Mouse (Mus musculus): ENCODE measurements around the gene Ttc25. TPM values are rescaled to one million over a fixed set of nuclear protein-coding genes. Genes with fewer than 3 reads are reported as not detected.
"Not testable (repeated sequence)": the region's sequence is repeated elsewhere in the genome, so short reads cannot be mapped to it uniquely, and the experiment has no call there.

The Ttc25 gene
- polyA plus RNA-seq, 1 experiment from 2014 or later = 0.62 TPM

GRCm38 (mm10) chr11:100533871-100534270, 11.5 kb upstream of the Ttc25 start:
- ATAC-seq (ENCODE audit: extremely low read depth, insufficient number of reproducible peaks, low FRiP score, low TSS enrichment) = no peak
- WGBS = 73% methylated on average over 6 of the region's 6 CpGs

GRCm38 (mm10) chr11:100534411-100534810, 11.0 kb upstream of the Ttc25 start:
- H3K36me3 ChIP-seq; H3K4me3 ChIP-seq; ATAC-seq (ENCODE audit: extremely low read depth, insufficient number of reproducible peaks, low FRiP score, low TSS enrichment); H3K4me2 ChIP-seq; H3K4me1 ChIP-seq; H3K9ac ChIP-seq; H3K9me3 ChIP-seq; H3K27me3 ChIP-seq (replicated peaks); H3K27ac ChIP-seq (replicated peaks): not testable (repeated sequence)
- 82% methylated on average over 2 of the region's 2 CpGs for WGBS

More at GRCm38 (mm10) chr11:100533871-100534270, 11.5 kb upstream of the Ttc25 start:
- Histone ChIP-seq H3K4me1 (no peaks in the 10 kb centered on the region), H3K4me3 (no peak overlapping the region), H3K27me3 (replicated peaks) (no peaks in the 10 kb centered on the region), H3K9me3 (0 out of 2 replicates have a peak, but pooled peaks cover 6% of the 10 kb centered on the region), H3K36me3 (no peaks in the 10 kb centered on the region), H3K27ac (replicated peaks) (no peak overlapping the region), H3K9ac (no peak overlapping the region), H3K4me2 (no peak overlapping the region)

DNA sequence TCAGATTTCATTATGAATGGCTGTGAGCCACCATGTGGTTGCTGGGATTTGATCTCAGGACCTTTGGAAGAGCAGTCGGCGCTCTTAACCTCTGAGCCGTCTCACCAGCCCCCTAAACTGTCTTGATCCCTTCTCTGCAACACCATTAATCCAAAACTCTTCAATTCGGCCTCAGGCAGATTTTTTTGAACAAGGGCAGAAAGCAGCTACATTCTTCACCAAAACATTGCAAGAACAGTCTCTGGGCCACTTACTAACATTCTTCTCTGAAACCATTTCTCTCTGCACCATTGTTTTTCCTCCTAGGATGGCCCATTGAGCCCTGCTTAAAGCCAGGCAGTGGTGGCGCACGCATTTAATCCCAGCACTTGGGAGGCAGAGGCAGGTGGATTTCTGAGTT, 10.6 kb upstream of the Ttc25 start:
- not testable (repeated sequence) for H3K4me1 ChIP-seq; H3K36me3 ChIP-seq; H3K9ac ChIP-seq; H3K9me3 ChIP-seq; H3K27me3 ChIP-seq (replicated peaks); H3K4me2 ChIP-seq; ATAC-seq (ENCODE audit: extremely low read depth, insufficient number of reproducible peaks, low FRiP score, low TSS enrichment); H3K4me3 ChIP-seq; H3K27ac ChIP-seq (replicated peaks)
- WGBS = 82% methylated on average over 6 of the region's 6 CpGs

DNA sequence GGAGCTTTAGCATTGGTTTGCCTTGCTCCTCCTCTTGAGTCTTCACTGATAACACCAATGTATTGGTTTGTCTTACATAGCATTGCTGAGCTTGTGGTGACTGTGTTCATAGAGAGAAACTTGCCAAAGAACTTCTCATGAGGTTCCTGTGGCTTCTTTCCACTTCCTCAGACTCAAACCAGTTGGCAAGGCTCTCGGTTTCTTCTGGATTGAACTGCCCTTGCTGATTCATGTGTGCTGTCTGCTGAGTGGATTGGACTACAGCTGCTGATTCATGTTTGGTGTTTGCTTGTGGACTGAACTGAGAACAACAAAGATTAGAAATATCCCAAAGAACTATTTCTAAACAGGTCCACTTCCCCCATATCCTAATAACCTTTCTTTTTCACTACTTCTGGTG, 9.4 kb upstream of the Ttc25 start:
- H3K4me3 ChIP-seq = no peak overlapping the region
- H3K9ac ChIP-seq = no peak overlapping the region
- ATAC-seq (ENCODE audit: extremely low read depth, insufficient number of reproducible peaks, low FRiP score, low TSS enrichment) = no peak
- 70% methylated on average over 1 of the region's 1 CpGs for WGBS
- H3K36me3 ChIP-seq = no peaks in the 10 kb centered on the region
- H3K4me1 ChIP-seq = peaks cover 1% of the 10 kb centered on the region; the same call in 1 of the 2 replicates
- no peak overlapping the region for H3K27ac ChIP-seq (replicated peaks)
- H3K9me3 ChIP-seq = 0 out of 2 replicates have a peak, but pooled peaks cover 6% of the 10 kb centered on the region
- H3K27me3 ChIP-seq (replicated peaks) = no peaks in the 10 kb centered on the region
- no peak overlapping the region for H3K4me2 ChIP-seq

- no peak overlapping the region for H3K4me3 ChIP-seq
- H3K9me3 ChIP-seq = 0 out of 2 replicates have a peak, but pooled peaks cover 6% of the 10 kb centered on the region
- H3K36me3 ChIP-seq = no peaks in the 10 kb centered on the region
- H3K9ac ChIP-seq = no peak overlapping the region
- ATAC-seq (ENCODE audit: extremely low read depth, insufficient number of reproducible peaks, low FRiP score, low TSS enrichment) = no peak
- H3K27ac ChIP-seq (replicated peaks) = no peak overlapping the region
- H3K4me1 ChIP-seq = peaks cover 5% of the 10 kb centered on the region; the same call in 1 of the 2 replicates
- no peak overlapping the region for H3K4me2 ChIP-seq
- no peaks in the 10 kb centered on the region for H3K27me3 ChIP-seq (replicated peaks)
Measured at GRCm38 (mm10) chr11:100536466-100536865, 8.9 kb upstream of the Ttc25 start.

DNA sequence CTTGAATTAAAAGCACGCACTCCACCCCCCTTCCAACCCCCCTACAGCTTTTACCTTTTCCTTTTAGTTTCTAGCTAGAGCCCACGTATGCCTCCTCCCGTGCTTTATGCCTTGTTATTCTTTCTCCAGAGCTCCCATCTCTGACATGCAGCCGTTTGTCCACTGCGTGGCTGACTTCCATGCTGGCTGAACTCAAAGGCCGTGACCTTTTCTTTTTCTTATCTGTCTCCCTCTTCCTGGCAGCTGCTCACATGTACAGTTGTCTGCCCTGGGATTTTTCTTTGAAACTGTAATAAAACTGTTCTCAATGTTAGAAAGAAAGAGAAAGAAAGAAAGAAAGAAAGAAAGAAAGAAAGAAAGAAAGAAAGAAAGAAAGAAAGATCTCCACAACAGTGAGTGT, 4.4 kb upstream of the Ttc25 start:
- Histone ChIP-seq H3K9ac (no peak overlapping the region), H3K4me1 (peaks cover 16% of the 10 kb centered on the region), H3K27ac (replicated peaks) (no peak overlapping the region), H3K36me3 (no peaks in the 10 kb centered on the region), H3K4me2 (no peak overlapping the region), H3K27me3 (replicated peaks) (no peaks in the 10 kb centered on the region), H3K9me3 (no peaks in the 10 kb centered on the region), H3K4me3 (no peak overlapping the region)
- ATAC-seq (ENCODE audit: extremely low read depth, insufficient number of reproducible peaks, low FRiP score, low TSS enrichment) = no peak
- 29% methylated on average over 6 of the region's 6 CpGs for WGBS

DNA sequence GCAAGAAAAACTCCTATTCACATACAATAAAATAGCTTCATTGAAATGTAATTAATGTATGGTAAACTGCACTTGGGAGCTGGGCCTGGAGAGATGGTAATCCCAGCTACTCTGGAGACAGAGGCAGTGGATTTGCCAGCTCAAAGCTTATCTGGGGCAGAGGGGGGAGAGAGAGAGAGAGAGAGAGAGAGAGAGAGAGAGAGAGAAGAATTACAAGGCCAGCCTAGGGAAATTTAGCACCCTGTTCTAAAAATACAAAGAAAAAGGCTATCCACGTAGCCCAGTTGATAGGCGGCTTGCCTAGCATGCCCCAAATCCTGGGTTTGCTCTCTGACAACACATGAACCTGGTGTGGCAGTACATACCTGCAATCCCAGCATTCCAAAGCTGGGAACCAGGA, 3.8 kb upstream of the Ttc25 start:
- H3K4me3 ChIP-seq = no peak overlapping the region
- ATAC-seq (ENCODE audit: extremely low read depth, insufficient number of reproducible peaks, low FRiP score, low TSS enrichment) = no peak
- H3K27me3 ChIP-seq (replicated peaks) = no peaks in the 10 kb centered on the region
- no peak overlapping the region for H3K27ac ChIP-seq (replicated peaks)
- 63% methylated on average over 2 of the region's 2 CpGs for WGBS
- peaks cover 19% of the 10 kb centered on the region for H3K4me1 ChIP-seq
- H3K9ac ChIP-seq = no peak overlapping the region
- no peaks in the 10 kb centered on the region for H3K9me3 ChIP-seq
- H3K4me2 ChIP-seq = no peak overlapping the region
- H3K36me3 ChIP-seq = no peaks in the 10 kb centered on the region

DNA sequence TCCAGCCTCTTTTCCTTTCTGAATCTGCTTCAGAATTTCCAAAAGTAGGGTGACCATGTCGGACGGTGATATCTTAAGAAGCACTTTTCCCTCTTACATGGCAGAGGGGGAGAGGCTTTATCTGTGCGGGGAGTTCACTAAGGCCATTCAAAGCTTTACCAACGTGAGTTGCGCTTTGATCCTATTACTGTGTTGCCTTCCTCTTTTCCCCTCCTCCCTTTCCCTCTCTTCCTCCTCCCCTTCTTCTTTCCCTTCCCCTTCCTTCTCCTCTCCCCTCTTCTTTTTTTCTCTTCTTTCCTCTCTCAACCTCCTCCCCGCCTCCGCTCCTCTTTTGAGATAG, 309 bp downstream of the Ttc25 start:
- no peak for ATAC-seq (ENCODE audit: extremely low read depth, insufficient number of reproducible peaks, low FRiP score, low TSS enrichment)
- Histone ChIP-seq H3K9me3 (no peaks in the 10 kb centered on the region), H3K4me1 (peaks cover 19% of the 10 kb centered on the region), H3K27ac (replicated peaks) (0 out of 2 replicates have a peak overlapping the region, but pooled peaks have one; percentile 62), H3K9ac (peak overlapping the region; percentile 83), H3K27me3 (replicated peaks) (no peaks in the 10 kb centered on the region; the same call in 1 of the 2 replicates), H3K4me3 (peak overlapping the region; percentile 59), H3K36me3 (no peaks in the 10 kb centered on the region), H3K4me2 (peak overlapping the region; percentile 84)
- 28% methylated on average over 7 of the region's 7 CpGs for WGBS

DNA sequence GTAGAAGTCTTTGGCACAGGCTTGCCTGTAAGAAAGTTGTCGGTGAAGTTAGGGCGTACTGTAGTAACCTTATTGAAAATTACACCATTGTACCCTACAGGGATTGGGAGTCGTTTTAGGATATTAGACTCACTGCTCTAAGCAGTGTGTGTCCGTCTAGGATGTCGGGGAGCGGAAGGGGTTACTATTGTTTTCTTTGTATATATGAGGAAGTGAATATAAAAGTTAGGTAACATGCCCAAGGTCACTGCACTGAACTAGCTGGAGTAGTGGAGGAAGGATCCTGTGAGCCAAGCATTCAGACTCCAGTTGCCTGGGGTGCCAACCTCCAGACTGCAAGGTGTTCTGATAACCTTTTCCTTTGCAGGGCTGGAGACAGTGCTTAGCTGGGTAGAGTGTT, 1.5 kb downstream of the Ttc25 start:
- no peaks in the 10 kb centered on the region for H3K36me3 ChIP-seq
- H3K27ac ChIP-seq (replicated peaks) = no peak overlapping the region
- ATAC-seq (ENCODE audit: extremely low read depth, insufficient number of reproducible peaks, low FRiP score, low TSS enrichment) = no peak
- no peaks in the 10 kb centered on the region; the same call in 1 of the 2 replicates for H3K27me3 ChIP-seq (replicated peaks)
- WGBS = 78% methylated on average over 6 of the region's 6 CpGs
- no peak overlapping the region for H3K9ac ChIP-seq
- no peaks in the 10 kb centered on the region for H3K9me3 ChIP-seq
- peaks cover 19% of the 10 kb centered on the region for H3K4me1 ChIP-seq
- no peak overlapping the region for H3K4me2 ChIP-seq
- no peak overlapping the region for H3K4me3 ChIP-seq

DNA sequence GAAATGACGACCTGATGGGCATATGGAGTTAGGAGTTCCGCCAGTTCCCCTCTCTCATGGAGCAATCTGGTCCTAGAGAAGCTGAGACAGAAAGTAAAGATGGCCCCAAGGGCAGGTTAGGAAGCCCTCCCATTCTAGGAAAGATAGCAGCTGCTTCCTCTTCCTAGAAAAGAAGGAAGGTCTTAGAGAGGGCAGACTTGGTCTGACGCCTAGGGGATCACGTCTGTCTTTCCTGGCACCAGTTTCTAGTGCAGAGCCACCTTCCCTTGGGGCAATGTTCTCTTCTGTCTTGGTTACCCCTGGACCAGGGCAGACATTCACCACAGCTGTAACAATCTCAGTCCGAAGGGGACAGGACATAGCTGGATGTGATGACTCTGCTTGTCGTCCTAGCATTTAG, 2.7 kb downstream of the Ttc25 start:
- Histone ChIP-seq H3K36me3 (no peaks in the 10 kb centered on the region), H3K27me3 (replicated peaks) (no peaks in the 10 kb centered on the region; the same call in 1 of the 2 replicates), H3K9me3 (no peaks in the 10 kb centered on the region), H3K4me2 (no peak overlapping the region), H3K4me3 (no peak overlapping the region), H3K9ac (no peak overlapping the region), H3K27ac (replicated peaks) (no peak overlapping the region), H3K4me1 (peaks cover 19% of the 10 kb centered on the region)
- ATAC-seq (ENCODE audit: extremely low read depth, insufficient number of reproducible peaks, low FRiP score, low TSS enrichment) = no peak
- 62% methylated on average over 6 of the region's 6 CpGs for WGBS

- Histone ChIP-seq H3K4me2 (no peak overlapping the region), H3K27me3 (replicated peaks) (no peaks in the 10 kb centered on the region; the same call in 1 of the 2 replicates), H3K4me3 (no peak overlapping the region), H3K36me3 (no peaks in the 10 kb centered on the region), H3K9ac (no peak overlapping the region), H3K27ac (replicated peaks) (no peak overlapping the region), H3K9me3 (no peaks in the 10 kb centered on the region), H3K4me1 (peaks cover 19% of the 10 kb centered on the region)
- WGBS = 62% methylated on average over 8 of the region's 8 CpGs
- ATAC-seq (ENCODE audit: extremely low read depth, insufficient number of reproducible peaks, low FRiP score, low TSS enrichment) = no peak
Measured at GRCm38 (mm10) chr11:100549466-100549865, 4.1 kb downstream of the Ttc25 start.

DNA sequence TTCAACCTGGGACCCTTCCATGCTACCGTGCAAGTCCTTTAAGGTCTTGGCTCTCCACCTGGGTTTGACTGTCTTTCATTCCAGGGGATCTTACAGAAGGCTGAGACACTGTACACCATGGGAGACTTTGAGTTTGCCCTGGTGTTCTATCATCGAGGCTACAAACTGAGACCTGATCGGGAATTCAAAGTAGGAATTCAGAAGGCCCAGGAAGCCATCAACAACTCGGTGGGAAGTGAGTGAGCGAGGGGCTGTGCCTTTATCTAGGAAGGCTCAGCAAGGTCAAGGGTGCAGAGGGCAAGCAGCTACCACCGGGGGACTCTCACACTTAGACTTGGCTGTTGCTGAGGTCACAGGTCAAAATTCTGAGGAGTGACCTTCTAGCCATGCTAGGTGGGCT, 4.7 kb downstream of the Ttc25 start:
- Histone ChIP-seq H3K4me3 (no peak overlapping the region), H3K27ac (replicated peaks) (no peak overlapping the region), H3K4me1 (peaks cover 14% of the 10 kb centered on the region), H3K27me3 (replicated peaks) (no peaks in the 10 kb centered on the region; the same call in 1 of the 2 replicates), H3K9ac (no peak overlapping the region), H3K4me2 (no peak overlapping the region), H3K9me3 (no peaks in the 10 kb centered on the region), H3K36me3 (no peaks in the 10 kb centered on the region)
- ATAC-seq (ENCODE audit: extremely low read depth, insufficient number of reproducible peaks, low FRiP score, low TSS enrichment) = no peak
- 60% methylated on average over 6 of the region's 6 CpGs for WGBS

Measured in heart, embryonic 13.5 days (tissue).